31 mouse cellular contexts compared by ENCODE assay signal in genomic region chr10:29208735-29209134, GRCm38 (mm10). TPM values are rescaled to one million over a fixed set of nuclear protein-coding genes. Genes with fewer than 3 reads are reported as not detected.
"Had no signal": no experiment of that assay in that cellular context is flagged by ENCODE, and none has a peak within 500 bp of the region (broad histone marks: within the 10 kb centered on the region; RNA-seq: fewer than 3 reads in every experiment).

No protein-coding gene starts in this region.

- H3K27me3 ChIP-seq: heart, embryonic 12.5 days; hindbrain, embryonic 12.5 days; intestine, embryonic 15.5 days; limb, embryonic 12.5 days; liver, embryonic 13.5 days; liver, embryonic 15.5 days had no signal

- H3K36me3 ChIP-seq: heart, embryonic 10.5 days; heart, embryonic 12.5 days; intestine, embryonic 15.5 days; limb, embryonic 10.5 days; limb, embryonic 12.5 days; liver, embryonic 13.5 days; liver, embryonic 15.5 days had no signal

- H3K4me3 ChIP-seq: heart, embryonic 10.5 days; heart, embryonic 12.5 days; hindbrain, embryonic 10.5 days; hindbrain, embryonic 12.5 days; intestine, embryonic 15.5 days; layer of hippocampus, adult 2 months; left cerebral cortex, adult 2 months; limb, embryonic 10.5 days; limb, embryonic 12.5 days; liver, embryonic 13.5 days; liver, embryonic 15.5 days had no signal

- DNase-seq: gastrocnemius, postnatal 36 days; heart, postnatal 10 days; heart, postnatal 4 days; kidney, adult 18-20 months; kidney, adult 8-10 months; kidney, postnatal 10 days; kidney, postnatal 25 days; kidney, postnatal 4 days; liver; liver, embryonic 13.5 days; liver, postnatal 0 days had no signal

RNA-seq across cellular contexts. Expression of gene 9330159F19Rik, which starts 2.7 kb away (rescaled TPM):
- total RNA-seq: granulocyte monocyte progenitor cell, adult 5-6 weeks had no signal
- polyA plus RNA-seq: inflammation-experienced regulatory T-cells, adult 6 months; liver, postnatal 0 days had no signal

RNA-seq across cellular contexts. Expression of gene Gm49353, which starts 10.0 kb away (rescaled TPM):
- total RNA-seq: gastrocnemius, postnatal 36 days; granulocyte monocyte progenitor cell, adult 5-6 weeks; heart, adult 8-10 months; heart, postnatal 10 days; heart, postnatal 25 days; heart, postnatal 4 days had no signal
- polyA plus RNA-seq: heart, embryonic 10.5 days; heart, embryonic 12.5 days; heart, embryonic 14.5 days; heart, embryonic 16.5 days; inflammation-experienced regulatory T-cells, adult 6 months; intestine, embryonic 15.5 days; kidney, embryonic 14.5 days; kidney, embryonic 16.5 days; limb, embryonic 10.5 days; limb, embryonic 12.5 days; limb, embryonic 14.5 days; liver, embryonic 11.5 days; liver, embryonic 13.5 days; liver, embryonic 15.5 days; liver, postnatal 0 days had no signal
